Mouse (Mus musculus): Measurements from ENCODE around the gene Gna13. TPM values are rescaled to one million over a fixed set of nuclear protein-coding genes. Genes with fewer than 3 reads are reported as not detected.
"Not testable (repeated sequence)": the region's sequence is repeated elsewhere in the genome, so short reads cannot be mapped to it uniquely, and the experiment has no call there.

The Gna13 gene
- polyA plus RNA-seq, 1 experiment from 2014 or later, result 24.9 TPM

DNA sequence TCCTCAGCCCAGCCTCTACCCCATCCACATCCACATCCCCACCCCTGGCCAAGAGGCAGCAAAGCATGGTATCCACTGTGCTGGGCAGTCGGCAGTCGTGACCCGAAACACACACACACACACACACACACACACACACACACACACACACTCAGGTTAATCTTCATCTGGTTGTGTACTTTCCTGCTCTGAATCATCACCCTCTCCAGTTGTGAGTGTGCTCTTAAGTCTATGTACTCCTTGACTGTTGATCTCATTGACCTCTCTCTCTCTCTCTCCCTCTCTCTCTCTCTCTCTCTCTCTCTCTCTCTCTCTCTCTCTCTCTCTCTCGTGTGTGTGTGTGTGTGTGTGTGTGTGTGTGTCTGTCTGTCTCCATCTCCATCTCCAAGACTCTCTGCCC is 20.0 kb upstream of the Gna13 start:
- H3K27ac ChIP-seq (ENCODE audit: low read depth, low read length); H3K36me3 ChIP-seq (ENCODE audit: control insufficient read depth, insufficient read depth, low read length); H3K9ac ChIP-seq (ENCODE audit: low read depth, low read length); H3K4me2 ChIP-seq; ATAC-seq (replicated peaks; ENCODE audit: insufficient number of reproducible peaks, low FRiP score, low TSS enrichment); H3K4me3 ChIP-seq (ENCODE audit: low read depth, low read length); H3K27me3 ChIP-seq (ENCODE audit: control insufficient read depth, insufficient read depth, low read length); H3K9me3 ChIP-seq (replicated peaks; ENCODE audit: control insufficient read depth, low read length): not testable (repeated sequence)
- H3K4me1 ChIP-seq (ENCODE audit: control insufficient read depth, insufficient read depth, low read length), result peaks cover 29% of the 10 kb centered on the region
- WGBS (ENCODE audit: insufficient replicate concordance), result 84% methylated on average over 3 of the region's 4 CpGs

GRCm38 (mm10) chr11:109343558-109343957 is 19.1 kb upstream of the Gna13 start:
- Histone ChIP-seq H3K4me1 (ENCODE audit: control insufficient read depth, insufficient read depth, low read length) (peaks cover 38% of the 10 kb centered on the region), H3K27ac (ENCODE audit: low read depth, low read length) (peak overlapping the region; percentile 76), H3K9ac (ENCODE audit: low read depth, low read length) (no peak overlapping the region), H3K9me3 (replicated peaks; ENCODE audit: control insufficient read depth, low read length) (no peaks in the 10 kb centered on the region), H3K27me3 (ENCODE audit: control insufficient read depth, insufficient read depth, low read length) (no peaks in the 10 kb centered on the region), H3K4me2 (peak overlapping the region; percentile 55), H3K4me3 (ENCODE audit: low read depth, low read length) (peak overlapping the region; percentile 19), H3K36me3 (ENCODE audit: control insufficient read depth, insufficient read depth, low read length) (no peaks in the 10 kb centered on the region)
- 19% methylated on average over 7 of the region's 7 CpGs for WGBS (ENCODE audit: insufficient replicate concordance)
- ATAC-seq (replicated peaks; ENCODE audit: insufficient number of reproducible peaks, low FRiP score, low TSS enrichment), result no peak

GRCm38 (mm10) chr11:109343991-109344599 is 18.5 kb upstream of the Gna13 start:
- WGBS (ENCODE audit: insufficient replicate concordance), result 16% methylated on average over 10 of the region's 10 CpGs
- no peaks in the 10 kb centered on the region for H3K36me3 ChIP-seq (ENCODE audit: control insufficient read depth, insufficient read depth, low read length)
- no peaks in the 10 kb centered on the region for H3K9me3 ChIP-seq (replicated peaks; ENCODE audit: control insufficient read depth, low read length)
- no peak overlapping the region for H3K9ac ChIP-seq (ENCODE audit: low read depth, low read length)
- peak overlapping the region; percentile 19 for H3K4me3 ChIP-seq (ENCODE audit: low read depth, low read length)
- peak overlapping the region; percentile 76 for H3K27ac ChIP-seq (ENCODE audit: low read depth, low read length)
- H3K4me1 ChIP-seq (ENCODE audit: control insufficient read depth, insufficient read depth, low read length), result peaks cover 38% of the 10 kb centered on the region
- no peak for ATAC-seq (replicated peaks; ENCODE audit: insufficient number of reproducible peaks, low FRiP score, low TSS enrichment)
- H3K27me3 ChIP-seq (ENCODE audit: control insufficient read depth, insufficient read depth, low read length), result no peaks in the 10 kb centered on the region
- peak overlapping the region; percentile 55 for H3K4me2 ChIP-seq

GRCm38 (mm10) chr11:109347242-109347959 is 15.2 kb upstream of the Gna13 start:
- Histone ChIP-seq H3K27me3 (ENCODE audit: control insufficient read depth, insufficient read depth, low read length) (no peaks in the 10 kb centered on the region), H3K4me3 (ENCODE audit: low read depth, low read length) (no peak overlapping the region), H3K9ac (ENCODE audit: low read depth, low read length) (peak overlapping the region; percentile 46; the same call in 1 of the 2 replicates), H3K27ac (ENCODE audit: low read depth, low read length) (peak overlapping the region; percentile 64), H3K36me3 (ENCODE audit: control insufficient read depth, insufficient read depth, low read length) (no peaks in the 10 kb centered on the region), H3K4me2 (peak overlapping the region; percentile 46), H3K4me1 (ENCODE audit: control insufficient read depth, insufficient read depth, low read length) (peaks cover 43% of the 10 kb centered on the region), H3K9me3 (replicated peaks; ENCODE audit: control insufficient read depth, low read length) (no peaks in the 10 kb centered on the region)
- 16% methylated on average over 10 of the region's 10 CpGs for WGBS (ENCODE audit: insufficient replicate concordance)
- peak; percentile 84 for ATAC-seq (replicated peaks; ENCODE audit: insufficient number of reproducible peaks, low FRiP score, low TSS enrichment)

- WGBS (ENCODE audit: insufficient replicate concordance), result 58% methylated on average over 12 of the region's 12 CpGs
- Histone ChIP-seq H3K27me3 (ENCODE audit: control insufficient read depth, insufficient read depth, low read length) (no peaks in the 10 kb centered on the region), H3K36me3 (ENCODE audit: control insufficient read depth, insufficient read depth, low read length) (no peaks in the 10 kb centered on the region), H3K9ac (ENCODE audit: low read depth, low read length) (no peak overlapping the region), H3K9me3 (replicated peaks; ENCODE audit: control insufficient read depth, low read length) (no peaks in the 10 kb centered on the region), H3K4me2 (no peak overlapping the region; the same call in 1 of the 2 replicates), H3K27ac (ENCODE audit: low read depth, low read length) (peak overlapping the region; percentile 64; the same call in 1 of the 2 replicates), H3K4me1 (ENCODE audit: control insufficient read depth, insufficient read depth, low read length) (peaks cover 39% of the 10 kb centered on the region), H3K4me3 (ENCODE audit: low read depth, low read length) (no peak overlapping the region)
- ATAC-seq (replicated peaks; ENCODE audit: insufficient number of reproducible peaks, low FRiP score, low TSS enrichment), result no peak
Measured at GRCm38 (mm10) chr11:109348408-109348807, 14.2 kb upstream of the Gna13 start.

- no peak overlapping the region for H3K27ac ChIP-seq (ENCODE audit: low read depth, low read length)
- peaks cover 25% of the 10 kb centered on the region for H3K4me1 ChIP-seq (ENCODE audit: control insufficient read depth, insufficient read depth, low read length)
- no peak overlapping the region for H3K9ac ChIP-seq (ENCODE audit: low read depth, low read length)
- no peak overlapping the region for H3K4me3 ChIP-seq (ENCODE audit: low read depth, low read length)
- 56% methylated on average over 5 of the region's 5 CpGs for WGBS (ENCODE audit: insufficient replicate concordance)
- H3K27me3 ChIP-seq (ENCODE audit: control insufficient read depth, insufficient read depth, low read length), result no peaks in the 10 kb centered on the region
- H3K9me3 ChIP-seq (replicated peaks; ENCODE audit: control insufficient read depth, low read length), result no peaks in the 10 kb centered on the region
- H3K4me2 ChIP-seq, result no peak overlapping the region
- no peaks in the 10 kb centered on the region for H3K36me3 ChIP-seq (ENCODE audit: control insufficient read depth, insufficient read depth, low read length)
- ATAC-seq (replicated peaks; ENCODE audit: insufficient number of reproducible peaks, low FRiP score, low TSS enrichment), result no peak
Measured at GRCm38 (mm10) chr11:109349652-109350316, 12.8 kb upstream of the Gna13 start.

GRCm38 (mm10) chr11:109350317-109350714 is 12.3 kb upstream of the Gna13 start:
- Histone ChIP-seq H3K27ac (ENCODE audit: low read depth, low read length) (no peak overlapping the region), H3K9ac (ENCODE audit: low read depth, low read length) (no peak overlapping the region), H3K27me3 (ENCODE audit: control insufficient read depth, insufficient read depth, low read length) (no peaks in the 10 kb centered on the region), H3K4me2 (no peak overlapping the region), H3K9me3 (replicated peaks; ENCODE audit: control insufficient read depth, low read length) (no peaks in the 10 kb centered on the region), H3K4me3 (ENCODE audit: low read depth, low read length) (no peak overlapping the region), H3K4me1 (ENCODE audit: control insufficient read depth, insufficient read depth, low read length) (peaks cover 25% of the 10 kb centered on the region), H3K36me3 (ENCODE audit: control insufficient read depth, insufficient read depth, low read length) (no peaks in the 10 kb centered on the region)
- 68% methylated on average over 7 of the region's 7 CpGs for WGBS (ENCODE audit: insufficient replicate concordance)
- no peak for ATAC-seq (replicated peaks; ENCODE audit: insufficient number of reproducible peaks, low FRiP score, low TSS enrichment)

DNA sequence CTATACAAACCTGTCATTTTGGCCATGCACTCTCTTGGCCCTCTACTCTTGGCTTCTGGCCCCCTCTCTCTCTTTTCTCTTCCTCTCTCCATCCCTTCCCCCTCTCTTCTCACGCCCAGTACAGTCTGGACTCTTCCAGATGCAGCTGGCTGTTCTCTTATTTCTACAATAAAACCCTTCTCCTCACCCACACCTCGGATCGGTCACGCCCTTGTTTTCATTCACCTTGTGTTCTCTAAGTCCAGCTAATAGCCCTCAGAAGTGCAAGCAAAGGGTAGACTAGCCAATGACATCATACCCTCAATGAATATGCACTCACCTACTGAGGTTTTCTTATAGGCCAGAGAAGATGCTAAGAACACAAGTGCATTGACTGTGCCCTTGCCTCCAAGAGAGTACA is 11.1 kb upstream of the Gna13 start:
- WGBS (ENCODE audit: insufficient replicate concordance), result 89% methylated on average over 4 of the region's 4 CpGs

More for the DNA sequence above, 11.1 kb upstream of the Gna13 start:
- ATAC-seq (replicated peaks; ENCODE audit: insufficient number of reproducible peaks, low FRiP score, low TSS enrichment), result no peak
- Histone ChIP-seq H3K4me2 (no peak overlapping the region), H3K9ac (ENCODE audit: low read depth, low read length) (no peak overlapping the region), H3K4me3 (ENCODE audit: low read depth, low read length) (no peak overlapping the region), H3K36me3 (ENCODE audit: control insufficient read depth, insufficient read depth, low read length) (no peaks in the 10 kb centered on the region), H3K9me3 (replicated peaks; ENCODE audit: control insufficient read depth, low read length) (no peaks in the 10 kb centered on the region), H3K27me3 (ENCODE audit: control insufficient read depth, insufficient read depth, low read length) (no peaks in the 10 kb centered on the region), H3K4me1 (ENCODE audit: control insufficient read depth, insufficient read depth, low read length) (peaks cover 25% of the 10 kb centered on the region), H3K27ac (ENCODE audit: low read depth, low read length) (no peak overlapping the region)
